Mouse (Mus musculus): Measurements from ENCODE around the gene Psat1.
A peak's percentile ranks its signal among the peaks of the same experiment; 100 is the strongest.

The Psat1 gene

GRCm38 (mm10) chr19:15866126-15866525, 81.0 kb downstream of the Psat1 start:
- no peak for DNase-seq (ENCODE audit: low spot score in 2 of 2)

GRCm38 (mm10) chr19:15865431-15865830, 81.7 kb downstream of the Psat1 start:
- peak; percentile 25 to 27 for DNase-seq (ENCODE audit: low spot score in 2 of 2)

GRCm38 (mm10) chr19:15864129-15864528, 83.0 kb downstream of the Psat1 start:
- DNase-seq (ENCODE audit: low spot score in 2 of 2), result no peak

- DNase-seq (ENCODE audit: low spot score in 2 of 2), result no peak
Observed at GRCm38 (mm10) chr19:15855379-15855778, 91.8 kb downstream of the Psat1 start.
